Mouse (Mus musculus): Measurements from ENCODE around the gene Msrb3.

DNA sequence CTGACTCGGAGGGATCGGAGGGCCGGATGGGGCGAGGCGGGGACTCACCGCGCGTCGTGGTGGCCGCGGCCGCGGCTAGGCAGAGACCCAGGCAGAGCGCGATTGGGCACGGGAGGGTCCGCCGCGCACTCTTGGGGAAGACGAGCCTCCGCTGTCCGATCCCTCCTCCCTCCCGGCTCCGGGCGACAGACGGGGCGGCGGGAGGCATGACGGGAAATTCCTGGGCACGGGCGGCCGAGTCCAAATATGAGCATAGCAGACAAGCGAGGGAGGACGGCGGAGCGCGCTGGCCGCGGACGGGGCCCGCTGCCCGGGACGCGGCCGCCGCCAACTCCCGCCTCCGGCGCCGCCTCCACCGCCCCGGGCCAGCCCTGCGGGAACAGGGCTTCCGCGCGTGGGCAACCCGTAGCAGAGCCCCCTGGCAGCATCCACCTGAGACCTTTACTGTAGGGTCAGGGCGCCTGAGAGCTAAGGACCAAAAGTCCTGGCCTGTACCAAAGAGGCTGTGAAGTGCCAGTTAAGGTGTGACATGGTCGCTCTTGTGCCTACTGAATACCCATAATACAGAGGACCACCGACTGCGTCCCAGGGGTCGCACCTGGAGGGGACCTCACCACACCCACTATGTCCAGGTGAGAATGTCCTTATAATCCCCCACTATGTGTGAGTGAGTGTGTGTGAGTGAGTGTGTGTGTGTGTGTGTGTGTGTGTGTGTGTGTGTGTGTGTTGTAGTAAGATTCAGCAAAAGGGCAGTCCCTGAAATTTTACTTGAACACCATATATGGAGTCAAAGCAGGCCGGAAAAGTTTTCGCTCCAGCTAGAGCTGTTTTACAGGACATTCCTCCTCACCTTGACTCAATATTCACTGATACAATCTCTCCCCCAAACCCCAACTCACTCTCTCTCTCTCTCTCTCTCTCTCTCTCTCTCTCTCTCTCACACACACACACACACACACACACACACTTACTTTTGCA is at the start of gene Msrb3:
- no peak for TF ChIP-seq GATA1 (IDR thresholded peaks at IDR 0.05; ENCODE audit: low read length)
- no peak for TF ChIP-seq TAL1 (IDR thresholded peaks at IDR 0.05; ENCODE audit: low read length)

Data from erythroblast, embryonic 14.5 days (primary cell).